Mouse (Mus musculus) stomach, postnatal 0 days (tissue): ENCODE measurements at regions not wholly inside any gene's neighbourhood (a gene's known extent, or its start where the extent isn't known, plus 50 kb on each side); places are given as distances from the start of the nearest gene placed in this dataset.

ENCODE experiments used
- ATAC-seq: fragments of 200-750 bp; cut with Nextera tagmentation; 2 replicates; pipeline ENCODE4 v1.8.0; 2017; ENCODE audit not compliant: low FRiP score, low TSS enrichment
- DNase-seq: peaks from one replicate; pipeline ENCODE4 v3.0.0-alpha.2; 2016; ENCODE audit warnings: low spot score
- H3K27ac ChIP-seq: fragments of 300-500 bp; sonication (generic); replicated peaks from 2 replicates; pipeline ENCODE4 v1.5.1; 2014; ENCODE audit warnings: mild to moderate bottlenecking, control low read depth
- H3K27me3 ChIP-seq: fragments of 300-500 bp; sonication (generic); 2 replicates; pipeline ENCODE4 v1.6.1; 2014; ENCODE audit warnings: low read length; ENCODE audit not compliant: control insufficient read depth, insufficient read depth
- H3K36me3 ChIP-seq: fragments of 300-500 bp; sonication (generic); 2 replicates; pipeline ENCODE4 v1.6.1; 2014; ENCODE audit warnings: low read length, mixed read lengths; ENCODE audit not compliant: control insufficient read depth, insufficient read depth
- H3K4me1 ChIP-seq: fragments of 300-500 bp; sonication (generic); replicated peaks from 2 replicates; pipeline ENCODE4 v1.6.1; 2014; ENCODE audit warnings: antibody characterized with exemption; ENCODE audit not compliant: control insufficient read depth, insufficient read depth
- H3K4me2 ChIP-seq: fragments of 300-500 bp; sonication (generic); replicated peaks from 2 replicates; pipeline ENCODE4 v1.6.1; 2014; ENCODE audit warnings: low read depth, mild to moderate bottlenecking, control low read depth, moderate library complexity
- H3K4me3 ChIP-seq: fragments of 300-500 bp; sonication (generic); 2 replicates; pipeline ENCODE4 v1.5.1; 2014; ENCODE audit warnings: low read depth, low read length, control low read depth
- H3K9ac ChIP-seq: fragments of 300-500 bp; sonication (generic); 2 replicates; pipeline ENCODE4 v1.6.1; 2014; ENCODE audit warnings: mild to moderate bottlenecking, low read length, control low read depth, mixed read lengths
- H3K9me3 ChIP-seq: fragments of 300-500 bp; sonication (generic); 2 replicates; pipeline ENCODE4 v1.6.1; 2016; ENCODE audit warnings: low read length; ENCODE audit not compliant: control insufficient read depth
- CTCF ChIP-seq: IDR thresholded peaks from 2 replicates; pipeline ENCODE4 v1.5.1; 2016; ENCODE audit warnings: antibody characterized with exemption, low read depth, mild to moderate bottlenecking, moderate library complexity
- EP300 ChIP-seq: optimal IDR thresholded peaks from 2 replicates; pipeline ENCODE3; 2016; ENCODE audit warnings: antibody characterized with exemption
- WGBS: fragments of 180-500 bp; shearing (Covaris S2); extraction: QIAGEN DNeasy Blood & Tissue Kit; methylation state at CpG from one replicate; pipeline ENCODE4 v1.1.7; 2014; 5-methylcytosine and 5-hydroxymethylcytosine counted together

DNA sequence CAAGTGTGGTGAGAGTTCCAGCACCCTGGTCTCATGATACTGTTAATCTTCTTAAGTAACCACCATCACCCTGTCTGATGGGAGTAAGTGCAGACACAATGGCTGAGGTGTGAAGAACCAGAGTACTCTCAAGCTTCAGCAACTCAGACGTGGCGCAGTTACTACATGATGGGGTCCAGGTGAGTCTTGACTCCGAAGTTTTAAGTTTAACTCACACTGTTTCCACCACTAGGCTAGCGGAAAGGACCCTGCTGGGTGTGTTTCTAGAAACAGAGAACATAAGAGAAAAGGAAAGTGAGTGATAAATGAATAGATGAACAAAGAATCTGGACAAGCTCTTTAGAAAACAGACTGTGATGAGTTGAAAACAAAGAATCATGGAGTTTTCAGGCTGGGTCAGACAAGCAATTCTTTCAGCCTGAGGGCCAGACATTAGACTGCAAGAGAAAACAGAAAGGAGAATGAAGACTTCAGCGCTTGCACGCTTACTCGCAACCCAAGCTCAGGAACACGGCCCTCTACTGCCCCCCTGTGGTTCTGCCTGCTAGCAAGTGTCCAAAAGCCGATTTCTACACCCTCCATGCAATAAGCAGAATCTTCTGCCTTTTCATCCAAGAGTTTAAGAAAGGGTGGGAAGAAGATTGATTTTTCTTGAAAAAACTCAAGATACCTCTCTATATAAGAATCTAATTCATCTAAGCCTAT lies 2593.6 kb upstream of the Gm6569 start:
- no peaks in the 10 kb centered on the region for H3K27me3 ChIP-seq
- peak; percentile 85 for TF ChIP-seq CTCF
- TF ChIP-seq EP300: no peak
- no peak overlapping the region for H3K4me3 ChIP-seq
- DNase-seq: peak; percentile 74
- H3K4me2 ChIP-seq: no peak overlapping the region
- no peak overlapping the region for H3K27ac ChIP-seq
- 39% methylated on average over 9 of the region's 9 CpGs for WGBS
- H3K9me3 ChIP-seq: no peaks in the 10 kb centered on the region
- ATAC-seq: no peak
- no peaks in the 10 kb centered on the region for H3K4me1 ChIP-seq
- H3K36me3 ChIP-seq: no peaks in the 10 kb centered on the region
- H3K9ac ChIP-seq: no peak overlapping the region

DNA sequence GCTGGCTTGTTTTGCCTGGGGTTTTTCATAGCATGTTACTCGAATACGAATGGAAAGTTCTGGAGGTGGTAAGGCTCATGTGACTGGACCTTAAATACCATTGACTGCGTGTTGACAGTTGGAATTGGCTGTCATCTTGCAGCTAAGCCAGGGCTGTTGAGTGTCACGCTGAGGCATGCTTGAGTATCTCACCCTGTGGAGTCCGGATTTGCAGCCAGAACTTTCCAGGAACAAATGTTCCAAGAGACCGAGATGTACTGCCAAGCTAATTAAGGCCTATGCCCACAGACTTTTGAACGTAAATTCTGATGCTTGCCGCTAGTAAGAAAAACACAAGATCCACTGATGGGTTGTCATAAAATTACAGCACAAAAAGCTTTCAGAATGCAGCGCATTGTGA lies 2590.8 kb upstream of the Gm6569 start:
- 51% methylated on average over 9 of the region's 9 CpGs for WGBS
- no peak for ATAC-seq
- H3K9me3 ChIP-seq: no peaks in the 10 kb centered on the region

DNA sequence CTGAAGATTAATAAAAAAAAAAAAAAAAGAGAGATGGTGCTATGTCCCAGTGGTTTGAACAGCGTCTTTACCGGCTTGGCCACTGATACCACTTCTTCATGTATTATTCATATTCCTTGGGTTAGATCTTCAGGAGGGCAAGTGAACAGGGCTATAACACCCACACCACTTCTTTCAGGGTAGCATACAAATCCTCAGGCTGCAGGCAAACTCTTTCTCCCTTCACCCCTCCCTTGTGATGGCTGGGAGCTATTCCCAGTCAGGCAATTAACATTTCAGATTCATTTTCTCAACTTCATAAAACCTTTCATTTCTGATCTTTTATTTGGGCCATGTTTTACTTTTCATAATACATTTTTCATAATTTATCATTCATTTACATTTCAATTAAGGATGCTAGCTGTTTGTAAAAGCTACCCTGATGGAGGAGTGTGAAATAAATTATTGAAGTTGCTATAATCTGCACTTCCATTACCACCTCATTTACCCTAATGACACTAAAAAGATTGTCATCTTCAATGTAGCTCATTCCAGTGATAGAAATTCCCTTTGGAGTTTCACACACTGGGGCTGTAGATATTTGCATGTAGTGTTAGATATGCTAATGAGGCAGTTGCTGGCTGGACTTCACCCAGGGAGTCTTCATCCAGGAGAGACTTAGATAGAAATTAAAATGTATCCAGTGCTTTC lies 2558.3 kb upstream of the Gm6569 start:
- TF ChIP-seq EP300 (no peak), CTCF (no peak)
- DNase-seq (no peak), ATAC-seq (no peak)
- Histone ChIP-seq H3K27ac (no peak overlapping the region), H3K4me3 (no peak overlapping the region), H3K4me2 (no peak overlapping the region), H3K9ac (no peak overlapping the region), H3K4me1 (no peaks in the 10 kb centered on the region), H3K36me3 (no peaks in the 10 kb centered on the region), H3K27me3 (no peaks in the 10 kb centered on the region), H3K9me3 (no peaks in the 10 kb centered on the region)
- 92% methylated on average over 2 of the region's 2 CpGs for WGBS

More for the DNA sequence above, 2590.8 kb upstream of the Gm6569 start:
- Histone ChIP-seq H3K36me3 (no peaks in the 10 kb centered on the region), H3K27ac (no peak overlapping the region), H3K27me3 (no peaks in the 10 kb centered on the region), H3K9ac (no peak overlapping the region), H3K4me1 (no peaks in the 10 kb centered on the region), H3K4me3 (no peak overlapping the region), H3K4me2 (no peak overlapping the region)
- no peak for DNase-seq
- no peak for TF ChIP-seq EP300
- TF ChIP-seq CTCF: no peak

DNA sequence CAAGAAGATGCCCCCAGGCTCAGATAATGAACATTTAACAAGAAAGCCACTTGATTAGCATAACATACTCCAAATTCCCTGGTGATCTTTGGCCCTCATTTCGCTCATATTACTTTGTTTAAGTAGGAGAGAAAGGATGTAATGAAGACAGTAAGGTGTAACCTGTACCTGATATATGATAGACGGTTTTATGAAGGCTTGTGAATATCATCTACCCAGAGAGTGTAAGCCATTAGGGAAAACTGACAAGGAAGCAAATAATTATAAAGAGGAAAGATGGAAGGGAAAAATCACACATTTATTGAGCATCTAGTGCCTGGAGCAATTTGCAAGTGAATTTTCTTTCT lies 2557.8 kb upstream of the Gm6569 start:
- no peaks in the 10 kb centered on the region for H3K9me3 ChIP-seq
- H3K27ac ChIP-seq: no peak overlapping the region
- ATAC-seq: no peak
- no peak for DNase-seq
- H3K4me1 ChIP-seq: no peaks in the 10 kb centered on the region
- no peaks in the 10 kb centered on the region for H3K36me3 ChIP-seq
- 79% methylated on average over 2 of the region's 2 CpGs for WGBS
- H3K27me3 ChIP-seq: no peaks in the 10 kb centered on the region
- no peak overlapping the region for H3K4me2 ChIP-seq
- no peak overlapping the region for H3K4me3 ChIP-seq
- TF ChIP-seq CTCF (no peak), EP300 (no peak)
- H3K9ac ChIP-seq: no peak overlapping the region

DNA sequence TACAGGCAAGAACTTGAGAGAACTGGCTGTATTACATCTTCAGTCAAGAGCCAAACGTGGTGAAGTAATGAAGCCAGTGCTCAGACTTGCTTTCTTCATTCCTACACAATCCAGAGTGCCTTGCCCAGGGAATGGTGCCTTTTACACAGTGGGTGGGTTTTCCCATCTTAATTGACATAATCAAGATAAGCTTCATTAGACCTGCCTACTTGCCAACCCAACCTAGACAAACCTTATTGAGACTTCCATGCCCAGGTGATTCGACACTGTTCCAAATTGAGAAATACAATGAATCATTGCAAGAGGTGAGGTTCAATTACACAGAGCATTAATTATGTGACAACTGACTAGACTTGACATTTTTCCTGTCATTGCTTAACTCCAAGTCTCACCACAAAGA lies 2557.0 kb upstream of the Gm6569 start:
- no peak overlapping the region for H3K27ac ChIP-seq
- no peak overlapping the region for H3K4me3 ChIP-seq
- no peaks in the 10 kb centered on the region for H3K4me1 ChIP-seq
- no peaks in the 10 kb centered on the region for H3K27me3 ChIP-seq
- WGBS: 83% methylated on average over 2 of the region's 2 CpGs
- H3K9ac ChIP-seq: no peak overlapping the region
- TF ChIP-seq EP300 (no peak), CTCF (no peak)
- no peak overlapping the region for H3K4me2 ChIP-seq
- DNase-seq (no peak), ATAC-seq (no peak)
- H3K36me3 ChIP-seq: no peaks in the 10 kb centered on the region
- no peaks in the 10 kb centered on the region for H3K9me3 ChIP-seq

DNA sequence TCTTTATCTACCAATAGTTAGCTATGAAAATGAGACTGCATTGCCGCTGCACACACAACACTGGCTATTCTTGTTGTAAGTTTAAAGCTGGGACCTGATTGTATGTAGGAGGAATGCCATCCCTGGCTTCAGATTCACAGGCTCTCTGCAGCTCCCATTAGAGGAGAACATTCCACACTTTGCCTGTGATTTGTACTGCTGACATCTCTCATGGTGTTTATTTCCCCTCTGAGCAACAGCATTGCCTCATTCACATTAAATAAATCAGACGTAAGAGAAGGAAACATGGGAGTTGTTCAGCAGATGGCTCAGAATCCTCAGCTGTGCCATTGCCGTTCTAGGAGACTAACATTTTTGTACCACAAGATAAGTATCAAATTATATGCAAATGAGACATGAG lies 2550.6 kb upstream of the Gm6569 start:
- H3K9me3 ChIP-seq: no peaks in the 10 kb centered on the region
- no peaks in the 10 kb centered on the region for H3K4me1 ChIP-seq
- no peak overlapping the region for H3K4me3 ChIP-seq
- H3K27ac ChIP-seq: no peak overlapping the region
- TF ChIP-seq EP300: no peak
- no peak for TF ChIP-seq CTCF
- no peaks in the 10 kb centered on the region for H3K27me3 ChIP-seq
- ATAC-seq: no peak
- H3K4me2 ChIP-seq: no peak overlapping the region
- no peak for DNase-seq
- H3K36me3 ChIP-seq: no peaks in the 10 kb centered on the region
- no peak overlapping the region for H3K9ac ChIP-seq
- 67% methylated on average over 3 of the region's 3 CpGs for WGBS
